Mouse (Mus musculus) G1E (cell line): ENCODE results near the gene Fosb. TPM values are rescaled to one million over a fixed set of nuclear protein-coding genes. Genes with fewer than 3 reads are reported as not detected.

ENCODE experiments used
- ATAC-seq: 2 replicates; pipeline ENCODE4 v1.8.0; 2016; ENCODE audit warnings: mild to moderate bottlenecking; ENCODE audit not compliant: insufficient number of reproducible peaks, poor library complexity, low FRiP score, severe bottlenecking; ENCODE audit errors: extremely low read depth
- DNase-seq: peaks from one replicate; pipeline ENCODE4 v3.0.0; 2012; ENCODE audit warnings: low spot score
- H3K27me3 ChIP-seq: 2 replicates; pipeline ENCODE4 v1.6.1; 2012; ENCODE audit warnings: mild to moderate bottlenecking, low read length, inconsistent platforms; ENCODE audit not compliant: insufficient read depth
- H3K36me3 ChIP-seq: replicated peaks from 2 replicates; pipeline ENCODE3; 2012; ENCODE audit warnings: mild to moderate bottlenecking, inconsistent platforms
- H3K4me1 ChIP-seq: 2 replicates; pipeline ENCODE4 v1.6.1; 2012; ENCODE audit warnings: low read depth, low read length, inconsistent platforms, mixed read lengths; ENCODE audit not compliant: insufficient read depth
- H3K4me3 ChIP-seq: 2 replicates; pipeline ENCODE4 v1.5.1; 2012; ENCODE audit warnings: low read depth, mild to moderate bottlenecking, inconsistent platforms, low read length, moderate library complexity, mixed read lengths
- H3K9me3 ChIP-seq: replicated peaks from 2 replicates; pipeline ENCODE4 v1.6.1; 2012; ENCODE audit warnings: inconsistent platforms
- CTCF ChIP-seq: IDR thresholded peaks from 2 replicates; pipeline ENCODE4 v1.5.1; 2012; ENCODE audit warnings: low read depth, low read length, inconsistent platforms, mixed read lengths
- GATA1 ChIP-seq: IDR thresholded peaks from 2 replicates; pipeline ENCODE4 v1.6.1; 2012; ENCODE audit warnings: borderline replicate concordance, low read length, inconsistent platforms, mixed read lengths
- GATA2 ChIP-seq: IDR thresholded peaks from 2 replicates; pipeline ENCODE4 v1.6.1; 2012; ENCODE audit warnings: low read depth, low read length, inconsistent platforms, borderline replicate concordance
- POLR2AphosphoS5 ChIP-seq: IDR thresholded peaks from 2 replicates; pipeline ENCODE4 v1.6.1; 2012; ENCODE audit warnings: low read depth, low read length, inconsistent platforms; ENCODE audit not compliant: insufficient replicate concordance
- TAL1 ChIP-seq: conservative IDR thresholded peaks from 2 replicates; pipeline ENCODE4 v1.6.1; 2012; ENCODE audit warnings: low read depth, low read length, inconsistent platforms, mixed read lengths
- polyA plus RNA-seq: library from polyadenylated mRNA; stranded (reverse); fragments of >175 nt; gene quantifications from 2 replicates; pipeline ENCODE4 v1.2.3, GENCODE M21; 2012
- total RNA-seq, 2 experiments: library from RNA; stranded (forward) in 1 of 2; stranded (reverse) in 1 of 2; fragments of 200-1000 nt in 1 of 2; fragments of >200 nt in 1 of 2; fragmentation: Nextera tagmentation in 1 of 2; gene quantifications; 2 replicates each; pipeline ENCODE4 v1.2.3; 2014 to 2017

The Fosb gene
- total RNA-seq (2014; fragmentation: Nextera tagmentation) (0.19 TPM in 1 of 2 replicates, not detected in the other), total RNA-seq (2017) (0.29 and 0.38 TPM in 2 replicates), polyA plus RNA-seq (0.50 and 0.61 TPM in 2 replicates)

GRCm38 (mm10) chr7:19309884-19310641, at the start of gene Fosb:
Gene Fosb, minus strand, starts transcription at chr7:19310051.
- H3K36me3 ChIP-seq = no peaks in the 10 kb centered on the region
- peak; percentile 80 for DNase-seq
- peak within 1 kb of the TSS; percentile 73 for H3K4me3 ChIP-seq
- peaks cover 36% of the 10 kb centered on the region for H3K4me1 ChIP-seq
- H3K27me3 ChIP-seq = peaks cover 41% of the 10 kb centered on the region
- TF ChIP-seq TAL1 (no peak), CTCF (no peak), POLR2AphosphoS5 (no peak), GATA1 (no peak), GATA2 (no peak)
- peak; percentile 50; the same call in 1 of the 2 replicates for ATAC-seq
- no peaks in the 10 kb centered on the region for H3K9me3 ChIP-seq

- H3K36me3 ChIP-seq = peaks cover 60% of the 10 kb centered on the region
- H3K4me1 ChIP-seq = peaks cover 76% of the 10 kb centered on the region
- no peaks in the 10 kb centered on the region for H3K9me3 ChIP-seq
- peak within 1 kb of the TSS; percentile 86 for H3K4me3 ChIP-seq
- DNase-seq = peak; percentile 74
- peak; percentile 47 for ATAC-seq
- H3K27me3 ChIP-seq = no peaks in the 10 kb centered on the region
- no peak for TF ChIP-seq GATA1
- no peak for TF ChIP-seq POLR2AphosphoS5
- TF ChIP-seq TAL1 = no peak
- TF ChIP-seq GATA2 = no peak
- TF ChIP-seq CTCF = no peak
Measured at GRCm38 (mm10) chr7:19359299-19359891, 49.5 kb upstream of the Fosb start, which contains the start of the genes Cd3eap and Ppp1r13l. Gene Cd3eap, minus strand, starts transcription at chr7:19359483. Gene Ppp1r13l, plus strand, starts transcription at chr7:19359749.

GRCm38 (mm10) chr7:19358634-19359033, 48.8 kb upstream of the Fosb start:
- ATAC-seq = no peak
- Histone ChIP-seq H3K4me1 (peaks cover 68% of the 10 kb centered on the region), H3K27me3 (no peaks in the 10 kb centered on the region), H3K4me3 (peak overlapping the region; percentile 86), H3K36me3 (peaks cover 61% of the 10 kb centered on the region), H3K9me3 (no peaks in the 10 kb centered on the region)
- no peak for DNase-seq
- TF ChIP-seq TAL1 (no peak), GATA2 (no peak), GATA1 (no peak), POLR2AphosphoS5 (no peak), CTCF (no peak)

GRCm38 (mm10) chr7:19357381-19358375, 47.8 kb upstream of the Fosb start:
- Histone ChIP-seq H3K4me3 (peak overlapping the region; percentile 86), H3K36me3 (peaks cover 64% of the 10 kb centered on the region), H3K9me3 (no peaks in the 10 kb centered on the region), H3K4me1 (peaks cover 61% of the 10 kb centered on the region), H3K27me3 (no peaks in the 10 kb centered on the region)
- DNase-seq (no peak), ATAC-seq (no peak)
- TF ChIP-seq POLR2AphosphoS5 (0 out of 2 replicates have a peak, but pooled peaks have one; percentile 29), CTCF (no peak)

- H3K27me3 ChIP-seq = no peaks in the 10 kb centered on the region
- H3K4me3 ChIP-seq = no peak overlapping the region
- TF ChIP-seq GATA2 (no peak), TAL1 (no peak), GATA1 (no peak), POLR2AphosphoS5 (no peak), CTCF (no peak)
- ATAC-seq (no peak), DNase-seq (no peak)
- peaks cover 67% of the 10 kb centered on the region for H3K36me3 ChIP-seq
- H3K4me1 ChIP-seq = peaks cover 48% of the 10 kb centered on the region
- no peaks in the 10 kb centered on the region for H3K9me3 ChIP-seq
Measured at GRCm38 (mm10) chr7:19356311-19356710, 46.5 kb upstream of the Fosb start.
